Mouse (Mus musculus) right cerebral cortex, postnatal 10 days (tissue): ENCODE measurements around the gene Thsd4.

Experiments used
- DNase-seq, 2 experiments: peaks; one replicate each; pipeline ENCODE4 v3.0.0; 2021; ENCODE audit warnings: low spot score in 2 of 2

Thsd4 gene

GRCm38 (mm10) chr9:60517148-60517547 is 4.7 kb downstream of the Thsd4 start:
- DNase-seq, result no peak

GRCm38 (mm10) chr9:60516379-60516778 is 5.5 kb downstream of the Thsd4 start:
- no peak for DNase-seq

DNA sequence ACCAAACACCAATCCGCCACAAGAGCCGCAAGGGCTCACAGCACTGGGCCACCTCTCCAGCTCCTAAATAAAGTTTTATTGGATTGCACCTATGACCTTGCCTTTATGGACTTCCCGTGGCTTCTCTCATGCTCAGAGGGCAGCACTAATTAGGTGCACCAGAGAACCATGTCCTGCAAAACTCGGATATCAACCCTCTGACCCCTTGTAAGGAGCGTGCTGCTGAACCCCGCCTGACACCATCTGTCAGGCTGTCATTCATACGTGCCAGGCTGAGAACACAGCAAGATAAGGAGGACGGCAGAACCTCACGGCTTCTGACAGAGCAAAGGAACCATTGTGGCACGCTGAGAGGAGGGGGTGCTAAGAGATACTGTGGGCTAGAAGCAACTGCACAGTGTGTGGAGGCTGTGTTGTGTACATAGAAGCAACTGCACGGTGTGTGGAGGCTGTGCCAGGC is 8.5 kb downstream of the Thsd4 start:
- no peak for DNase-seq

DNA sequence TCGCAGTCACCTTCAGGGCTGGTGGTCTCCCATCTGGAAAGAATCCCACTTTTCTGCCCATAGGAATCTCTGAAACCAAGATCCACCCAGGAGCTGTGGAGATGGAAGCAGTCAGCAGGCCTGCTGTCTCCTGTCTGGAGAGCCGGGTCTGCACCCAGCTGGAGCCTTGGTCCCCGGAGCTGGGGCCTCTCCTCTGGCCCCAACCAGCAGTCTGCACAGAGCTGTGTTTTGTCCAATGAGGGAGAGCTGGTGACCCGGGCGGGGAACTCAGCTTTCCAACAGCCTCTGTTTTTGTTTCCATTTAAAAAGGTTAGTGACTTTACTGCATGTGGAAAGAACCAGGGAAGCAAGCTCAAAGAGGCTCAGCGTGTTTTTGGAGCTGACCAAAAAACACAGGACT is 11.0 kb downstream of the Thsd4 start:
- DNase-seq, result no peak

DNA sequence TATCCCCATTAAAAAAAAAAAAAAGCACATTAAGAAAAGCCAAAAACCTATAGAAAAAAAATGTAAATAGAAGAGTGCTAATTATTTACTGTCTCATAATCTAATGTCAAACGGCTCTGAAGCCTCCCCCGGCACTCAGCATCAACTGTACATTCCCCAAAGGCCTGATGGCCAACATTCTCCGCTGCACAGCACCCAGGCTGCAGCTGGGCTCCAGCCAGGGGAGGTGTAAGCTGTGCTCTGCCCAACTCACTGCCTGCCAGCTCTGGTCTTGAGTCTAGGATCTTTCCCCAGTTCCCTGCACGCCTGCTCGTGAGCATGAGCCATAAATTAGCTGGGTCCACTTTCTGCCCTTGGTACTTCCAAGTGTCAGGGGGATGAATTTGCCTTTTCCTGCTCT is 15.7 kb downstream of the Thsd4 start:
- no peak for DNase-seq

DNA sequence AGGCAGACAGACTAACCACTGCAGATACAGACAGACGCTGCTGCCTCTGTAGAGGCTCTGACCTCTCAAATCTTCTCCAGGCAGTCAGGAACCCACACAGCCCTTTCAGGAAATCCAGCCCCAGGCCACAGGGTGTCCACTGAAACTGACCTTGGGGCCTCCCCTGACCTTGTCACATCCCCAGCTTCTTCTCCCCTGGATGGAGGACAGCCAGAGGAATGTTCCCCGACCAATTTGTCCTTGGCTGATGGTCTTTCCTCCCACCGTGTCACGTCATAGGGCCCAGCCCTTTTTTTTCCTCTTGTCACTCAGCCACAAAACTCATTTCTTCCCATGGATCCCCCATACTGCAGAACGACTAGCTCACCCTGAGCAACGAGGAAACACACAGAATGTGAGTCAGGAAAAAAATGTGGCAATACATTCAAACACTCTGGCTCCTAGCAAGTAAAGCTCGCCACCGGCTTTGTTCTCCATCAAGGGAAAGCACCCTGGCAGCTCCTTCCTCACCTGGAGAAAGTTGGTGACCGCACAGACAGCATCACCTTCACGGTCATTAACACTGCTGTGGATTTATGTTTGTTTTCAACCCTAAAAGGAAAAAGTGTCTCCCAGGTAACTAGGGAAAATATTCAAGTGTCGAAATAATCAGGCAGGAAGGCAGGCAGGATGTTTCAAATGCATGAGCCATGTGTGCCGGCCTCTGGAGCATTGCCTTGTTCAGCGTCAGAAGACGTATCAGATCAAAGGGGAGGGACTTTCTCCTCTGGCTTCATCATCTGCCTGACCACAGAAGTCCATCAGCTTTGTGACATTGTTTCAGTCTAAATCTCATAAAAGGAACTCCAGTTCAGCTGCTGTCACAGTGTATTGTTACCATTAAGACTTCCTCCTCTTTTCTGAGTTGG is 17.2 kb downstream of the Thsd4 start:
- DNase-seq, result no peak

DNA sequence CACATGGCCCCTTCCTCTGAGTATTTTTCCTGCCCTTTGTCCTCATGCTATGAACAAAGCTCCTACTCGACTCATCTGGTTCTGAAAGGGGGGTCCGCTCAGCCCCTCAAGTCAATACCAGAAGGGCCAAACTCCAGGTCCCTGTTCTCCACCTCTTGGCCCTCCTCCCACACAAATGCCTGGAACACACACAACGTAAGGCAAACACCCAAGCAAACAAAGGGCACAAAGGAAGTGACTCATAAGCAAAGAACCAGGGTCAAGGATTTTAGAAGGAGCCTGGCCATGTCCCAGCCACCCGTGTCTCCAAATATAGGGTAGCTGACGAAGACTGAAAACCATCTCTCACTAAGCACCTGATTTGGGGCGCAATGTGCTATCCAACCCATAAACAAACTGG is 19.6 kb downstream of the Thsd4 start:
- DNase-seq, result no peak

DNA sequence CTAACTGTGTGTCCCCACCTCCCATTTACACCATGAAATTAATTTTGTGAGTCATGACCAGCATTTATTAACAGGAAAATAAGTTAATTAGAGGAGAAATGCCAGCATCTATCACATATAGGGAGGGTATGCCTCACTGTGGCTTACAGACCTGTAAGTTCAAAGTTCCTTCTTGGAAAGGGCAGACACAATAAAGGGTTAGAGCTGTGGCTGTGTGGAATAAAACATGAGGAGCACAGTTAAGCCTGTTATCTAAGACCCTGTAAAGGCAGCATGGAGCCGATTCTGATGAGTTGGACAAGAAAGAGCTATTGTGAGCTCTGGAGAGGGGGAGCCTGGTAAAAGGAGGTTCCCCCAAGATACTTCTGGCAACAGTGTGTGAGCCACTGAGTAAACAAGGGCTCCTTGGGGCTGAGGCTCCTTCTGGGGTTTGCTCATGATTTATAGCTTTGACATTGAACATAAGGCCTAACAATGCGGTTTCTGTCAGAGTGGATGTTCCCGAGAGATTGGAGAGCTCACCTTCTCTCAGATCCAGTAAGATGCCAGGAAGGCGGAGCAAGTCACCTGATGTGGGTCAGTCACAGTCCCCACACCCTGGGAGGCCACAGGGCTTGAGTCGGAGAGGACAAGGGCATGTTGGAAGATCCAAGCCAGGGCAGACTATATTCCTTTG is 20.2 kb downstream of the Thsd4 start:
- DNase-seq, result no peak

GRCm38 (mm10) chr9:60492275-60492974 is 29.4 kb downstream of the Thsd4 start:
- DNase-seq, result no peak

GRCm38 (mm10) chr9:60491489-60492100 is 30.3 kb downstream of the Thsd4 start:
- no peak for DNase-seq

- DNase-seq, result no peak
These were observed 30.8 kb downstream of the Thsd4 start for GRCm38 (mm10) chr9:60491079-60491478.

GRCm38 (mm10) chr9:60488816-60489215 is 33.0 kb downstream of the Thsd4 start:
- no peak for DNase-seq

GRCm38 (mm10) chr9:60482165-60482564 is 39.7 kb downstream of the Thsd4 start:
- no peak for DNase-seq

GRCm38 (mm10) chr9:60480052-60480451 is 41.8 kb downstream of the Thsd4 start:
- DNase-seq, result peak; percentile 76 to 78

GRCm38 (mm10) chr9:60478806-60479205 is 43.0 kb downstream of the Thsd4 start:
- no peak for DNase-seq

DNA sequence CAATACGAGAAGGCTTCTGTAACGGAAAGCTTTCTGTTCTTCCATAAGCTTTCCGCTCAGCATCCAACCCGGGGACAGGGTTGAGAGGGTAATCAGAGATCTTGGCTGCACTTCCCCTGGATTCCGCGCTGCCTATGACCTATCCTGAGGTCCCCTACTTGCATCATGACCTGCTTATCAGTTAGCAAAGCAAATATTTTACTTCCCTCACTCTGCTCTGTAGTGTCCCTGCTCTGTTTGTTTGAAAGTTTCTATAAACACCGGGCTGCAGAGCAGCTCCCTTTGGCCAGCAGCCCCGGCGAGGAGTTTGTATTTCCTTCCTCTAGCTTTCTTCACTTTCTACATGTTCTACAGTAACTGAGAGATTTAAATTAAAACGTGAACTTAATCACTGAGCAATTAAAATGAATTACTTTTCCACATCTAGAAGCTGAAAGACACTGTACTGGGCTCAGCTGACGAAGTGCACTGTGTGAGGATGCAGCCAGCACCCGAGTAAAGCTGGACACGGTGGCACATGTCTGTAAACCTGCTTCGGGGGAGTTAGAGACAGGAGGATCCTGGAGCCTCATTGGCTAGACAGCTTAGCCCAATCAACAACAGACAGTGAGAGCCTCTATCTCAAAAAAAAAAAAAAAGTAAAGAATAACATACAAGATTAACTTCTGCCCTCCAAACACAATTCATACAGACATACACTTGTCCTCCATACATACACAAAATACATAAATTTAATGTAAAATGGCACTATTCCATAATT is 43.7 kb downstream of the Thsd4 start:
- DNase-seq, result no peak

- no peak for DNase-seq
These were observed 61.5 kb downstream of the Thsd4 start for GRCm38 (mm10) chr9:60460010-60460982.

DNA sequence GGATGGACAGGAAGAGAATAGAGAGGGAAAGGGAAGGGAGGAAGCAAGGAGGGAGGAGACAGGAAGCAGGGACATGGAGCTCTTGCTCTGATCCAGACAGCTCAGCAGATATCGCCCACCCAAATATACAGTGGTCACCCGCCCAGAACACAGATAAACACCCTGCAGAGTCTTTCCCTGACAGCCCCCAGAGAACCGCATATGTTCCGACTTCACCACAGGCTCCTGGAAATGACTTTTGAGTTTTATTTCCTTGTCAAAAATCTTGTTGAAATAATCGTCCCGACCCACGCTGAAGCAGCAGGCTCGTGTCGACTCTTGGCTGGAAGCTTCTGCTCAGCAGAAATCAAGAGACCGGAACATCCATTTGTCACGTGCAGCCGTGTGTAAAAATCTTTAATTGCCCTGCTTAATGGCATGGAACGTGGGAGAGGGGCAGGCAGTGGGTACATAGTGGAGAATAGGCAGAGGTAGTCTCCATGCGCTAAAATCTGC is 63.3 kb downstream of the Thsd4 start:
- DNase-seq, result peak; percentile 42 to 44

DNA sequence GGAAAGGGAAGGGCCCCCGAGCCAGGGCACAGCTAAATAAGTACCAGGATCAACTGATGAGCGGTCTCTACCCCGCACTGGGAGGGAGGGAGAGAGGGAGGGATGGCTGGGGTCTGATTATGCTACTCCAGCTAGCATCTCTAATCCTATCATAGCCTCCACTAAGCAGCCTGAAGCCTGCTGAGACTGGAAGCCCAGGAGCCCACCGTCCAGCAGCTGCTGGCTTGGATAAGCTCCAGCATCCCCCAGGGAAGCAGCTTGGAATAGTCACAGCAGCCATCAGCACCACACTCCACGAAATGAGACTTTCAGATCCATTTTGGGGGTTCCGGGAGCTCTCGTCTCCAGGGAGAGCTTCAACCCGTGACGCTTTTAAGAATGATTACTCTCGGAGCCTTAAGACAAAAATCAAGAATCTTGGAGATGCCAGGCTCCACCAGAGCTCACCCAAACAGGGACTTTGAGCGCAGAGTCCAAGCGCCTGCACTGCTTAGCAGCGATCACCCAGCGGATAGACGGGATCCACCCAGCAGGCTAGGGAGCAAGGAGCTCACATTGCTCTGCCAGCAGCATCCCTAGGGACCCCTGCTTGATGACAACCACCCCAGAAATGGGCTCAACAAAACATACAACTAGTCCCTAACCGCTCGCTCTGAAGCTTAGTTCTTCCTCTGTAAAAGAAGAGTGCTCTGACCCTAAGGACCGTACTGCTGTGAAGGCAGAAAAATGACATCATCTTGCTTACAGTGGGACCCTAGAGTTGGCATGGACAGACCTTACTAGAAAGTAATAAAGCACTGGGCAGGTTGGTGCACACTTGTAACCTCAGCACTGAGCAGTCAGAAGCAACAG is 64.3 kb downstream of the Thsd4 start:
- DNase-seq, result peak; percentile 77 to 85
